Mouse (Mus musculus) megakaryocyte, embryonic 14.5 days (primary cell): ENCODE data around the gene Tmem211.

ENCODE experiments used
- FLI1 ChIP-seq: IDR thresholded peaks from 2 replicates; pipeline ENCODE4 v1.6.1; 2012; ENCODE audit warnings: low read length, inconsistent platforms, mixed read lengths
- GATA1 ChIP-seq: IDR thresholded peaks from 3 replicates; pipeline ENCODE4 v1.6.1; 2012; ENCODE audit warnings: mixed read lengths, low read length, inconsistent platforms, borderline replicate concordance

DNA sequence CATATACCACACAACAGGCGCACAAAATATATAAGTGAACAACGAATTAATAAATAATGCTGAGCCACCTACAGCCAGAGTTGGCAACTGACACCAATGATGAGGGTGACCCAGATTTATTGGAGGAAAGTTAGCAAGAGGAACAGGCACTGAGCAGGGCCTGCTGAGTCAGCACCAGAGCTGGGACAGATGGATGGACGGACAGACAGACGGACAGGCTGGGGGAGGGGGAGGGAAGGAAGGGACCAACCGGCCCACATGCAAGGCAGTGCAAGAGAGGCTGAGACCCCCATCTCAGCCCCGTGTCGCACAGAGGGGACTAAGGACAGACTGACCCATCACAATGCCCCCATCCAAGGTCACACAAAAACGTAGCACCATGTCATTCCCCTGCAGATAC is 12.7 kb upstream of the Tmem211 start:
- TF ChIP-seq GATA1 (no peak), FLI1 (no peak)
